Mouse (Mus musculus) liver, postnatal 0 days (tissue): ENCODE data around the gene Pfkp. TPM values are rescaled to one million over a fixed set of nuclear protein-coding genes. Genes with fewer than 3 reads are reported as not detected.

Experiments used
- ATAC-seq: fragments of 200-750 bp; cut with Nextera tagmentation; 2 replicates; pipeline ENCODE4 v1.8.0; 2017; ENCODE audit warnings: mild to moderate bottlenecking, moderate library complexity
- DNase-seq: peaks from one replicate; pipeline ENCODE4 v3.0.0-alpha.2; 2016
- H3K27ac ChIP-seq: fragments of 300-500 bp; sonication (generic); 2 replicates; pipeline ENCODE4 v1.5.1; 2014; ENCODE audit warnings: antibody characterized with exemption, moderate library complexity, mild to moderate bottlenecking, low read depth
- H3K27me3 ChIP-seq: fragments of 300-500 bp; sonication (generic); 2 replicates; pipeline ENCODE4 v1.6.1; 2014; ENCODE audit warnings: low read length, control low read depth, mixed read lengths; ENCODE audit not compliant: insufficient read depth
- H3K36me3 ChIP-seq: fragments of 300-500 bp; sonication (generic); replicated peaks from 2 replicates; pipeline ENCODE4 v1.6.1; 2014; ENCODE audit warnings: mild to moderate bottlenecking, control low read depth, low read length, moderate library complexity, mixed read lengths; ENCODE audit not compliant: insufficient read depth
- H3K4me1 ChIP-seq: fragments of 300-500 bp; sonication (generic); 2 replicates; pipeline ENCODE4 v1.6.1; 2014; ENCODE audit warnings: antibody characterized with exemption, mild to moderate bottlenecking, control low read depth; ENCODE audit not compliant: insufficient read depth
- H3K4me2 ChIP-seq: fragments of 300-500 bp; sonication (generic); 2 replicates; pipeline ENCODE4 v1.6.1; 2014; ENCODE audit warnings: low read depth, mild to moderate bottlenecking, low read length, moderate library complexity, mixed read lengths
- H3K4me3 ChIP-seq: fragments of 300-500 bp; sonication (generic); 2 replicates; pipeline ENCODE4 v1.5.1; 2014; ENCODE audit warnings: low read depth, low read length
- H3K9ac ChIP-seq: fragments of 300-500 bp; sonication (generic); replicated peaks from 2 replicates; pipeline ENCODE4 v1.6.1; 2014; ENCODE audit warnings: mild to moderate bottlenecking, moderate library complexity
- H3K9me3 ChIP-seq: fragments of 300-500 bp; sonication (generic); 2 replicates; pipeline ENCODE4 v1.6.1; 2016; ENCODE audit warnings: mild to moderate bottlenecking, control low read depth, low read length, mixed read lengths
- CTCF ChIP-seq: sonication (generic); IDR thresholded peaks from 2 replicates; pipeline ENCODE4 v1.5.1; 2016; ENCODE audit warnings: antibody characterized with exemption, low read depth
- EP300 ChIP-seq: IDR thresholded peaks from 2 replicates; pipeline ENCODE4 v1.6.1; 2016; ENCODE audit warnings: antibody characterized with exemption, low read depth, mild to moderate bottlenecking
- WGBS: fragments of 180-500 bp; shearing (Covaris S2); extraction: QIAGEN DNeasy Blood & Tissue Kit; methylation state at CpG from one replicate; pipeline ENCODE4 v1.1.7; 2014; ENCODE audit not compliant: insufficient replicate concordance; 5-methylcytosine and 5-hydroxymethylcytosine counted together
- polyA plus RNA-seq: library from polyadenylated mRNA; unstranded; fragments of >200 nt; fragmentation: Nextera tagmentation; extraction: Ambion mirVana; gene quantifications from 2 replicates; pipeline ENCODE4 v1.2.1, GENCODE M21; 2015

The Pfkp gene
- polyA plus RNA-seq, 1 experiment from 2014 or later = 4.9 TPM

- DNase-seq = no peak
- Histone ChIP-seq H3K36me3 (no peaks in the 10 kb centered on the region), H3K4me1 (no peaks in the 10 kb centered on the region), H3K27me3 (no peaks in the 10 kb centered on the region), H3K4me2 (no peak overlapping the region), H3K27ac (no peak overlapping the region), H3K9ac (no peak overlapping the region), H3K4me3 (no peak overlapping the region), H3K9me3 (no peaks in the 10 kb centered on the region)
- 35% methylated on average over 2 of the region's 2 CpGs for WGBS
- TF ChIP-seq CTCF (no peak), EP300 (no peak)
- no peak for ATAC-seq
Observed at GRCm38 (mm10) chr13:6624604-6625003, 24.0 kb downstream of the Pfkp start.

GRCm38 (mm10) chr13:6624121-6624520, 24.5 kb downstream of the Pfkp start:
- no peaks in the 10 kb centered on the region for H3K4me1 ChIP-seq
- H3K27me3 ChIP-seq = no peaks in the 10 kb centered on the region
- no peak overlapping the region for H3K27ac ChIP-seq
- no peak overlapping the region for H3K4me2 ChIP-seq
- no peak for TF ChIP-seq CTCF
- no peak for TF ChIP-seq EP300
- no peak for ATAC-seq
- no peaks in the 10 kb centered on the region for H3K9me3 ChIP-seq
- WGBS = 63% methylated on average over 4 of the region's 4 CpGs
- no peak overlapping the region for H3K4me3 ChIP-seq
- DNase-seq = no peak
- H3K9ac ChIP-seq = no peak overlapping the region
- no peaks in the 10 kb centered on the region for H3K36me3 ChIP-seq

- ATAC-seq (no peak), DNase-seq (no peak)
- no peak overlapping the region for H3K9ac ChIP-seq
- H3K36me3 ChIP-seq = no peaks in the 10 kb centered on the region; the same call in 1 of the 2 replicates
- no peak for TF ChIP-seq EP300
- no peak for TF ChIP-seq CTCF
- H3K4me3 ChIP-seq = no peak overlapping the region
- H3K4me1 ChIP-seq = no peaks in the 10 kb centered on the region
- H3K4me2 ChIP-seq = no peak overlapping the region
- H3K27me3 ChIP-seq = no peaks in the 10 kb centered on the region
- WGBS = 90% methylated on average over 20 of the region's 20 CpGs
- H3K9me3 ChIP-seq = no peaks in the 10 kb centered on the region
- no peak overlapping the region for H3K27ac ChIP-seq
Observed at GRCm38 (mm10) chr13:6621831-6622230, 26.7 kb downstream of the Pfkp start.

- Histone ChIP-seq H3K27me3 (no peaks in the 10 kb centered on the region), H3K4me2 (no peak overlapping the region), H3K4me3 (no peak overlapping the region), H3K4me1 (no peaks in the 10 kb centered on the region), H3K36me3 (no peaks in the 10 kb centered on the region; the same call in 1 of the 2 replicates), H3K27ac (no peak overlapping the region), H3K9me3 (no peaks in the 10 kb centered on the region), H3K9ac (no peak overlapping the region)
- ATAC-seq (no peak), DNase-seq (no peak)
- 84% methylated on average over 3 of the region's 3 CpGs for WGBS
- no peak for TF ChIP-seq EP300
- no peak for TF ChIP-seq CTCF
Observed at GRCm38 (mm10) chr13:6620250-6620649, 28.3 kb downstream of the Pfkp start.

- 86% methylated on average over 3 of the region's 3 CpGs for WGBS
- Histone ChIP-seq H3K4me1 (no peaks in the 10 kb centered on the region), H3K27ac (no peak overlapping the region), H3K9ac (no peak overlapping the region), H3K9me3 (no peaks in the 10 kb centered on the region), H3K36me3 (peaks cover 8% of the 10 kb centered on the region), H3K4me3 (no peak overlapping the region), H3K4me2 (no peak overlapping the region), H3K27me3 (no peaks in the 10 kb centered on the region)
- no peak for TF ChIP-seq EP300
- no peak for TF ChIP-seq CTCF
- ATAC-seq (no peak), DNase-seq (no peak)
Observed at GRCm38 (mm10) chr13:6618711-6619110, 29.9 kb downstream of the Pfkp start.

GRCm38 (mm10) chr13:6613690-6614445, 34.7 kb downstream of the Pfkp start:
- Histone ChIP-seq H3K36me3 (peaks cover 8% of the 10 kb centered on the region), H3K4me2 (no peak overlapping the region), H3K27me3 (no peaks in the 10 kb centered on the region), H3K9ac (no peak overlapping the region), H3K9me3 (no peaks in the 10 kb centered on the region), H3K27ac (no peak overlapping the region), H3K4me1 (no peaks in the 10 kb centered on the region), H3K4me3 (no peak overlapping the region)
- no peak for TF ChIP-seq CTCF
- 84% methylated on average over 5 of the region's 5 CpGs for WGBS
- no peak for ATAC-seq
- DNase-seq = no peak
